Mouse (Mus musculus) activated CD4-positive, CD25-positive, alpha-beta regulatory T cell, adult 4 months (primary cell): ENCODE results near the gene Atf6. TPM values are rescaled to one million over a fixed set of nuclear protein-coding genes. Genes with fewer than 3 reads are reported as not detected.

Source experiments
- ATAC-seq: one replicate; pipeline ENCODE4 v1.8.0; 2017
- polyA plus RNA-seq, 2 experiments: library from polyadenylated mRNA; unstranded; fragments of 100-300 nt; shearing (Covaris generic); gene quantifications; one replicate each; pipeline ENCODE4 v1.2.1; 2017

Atf6 gene
- polyA plus RNA-seq, 2 experiments from 2014 or later: 6.5 to 8.2 TPM

- ATAC-seq: no peak
Measured at GRCm38 (mm10) chr1:170704911-170705594, 162.5 kb downstream of the Atf6 start.

- ATAC-seq: no peak
Measured at GRCm38 (mm10) chr1:170704103-170704502, 163.5 kb downstream of the Atf6 start.

GRCm38 (mm10) chr1:170702958-170703357 lies 164.6 kb downstream of the Atf6 start:
- ATAC-seq: no peak

GRCm38 (mm10) chr1:170702263-170702662 lies 165.3 kb downstream of the Atf6 start:
- no peak for ATAC-seq

GRCm38 (mm10) chr1:170701582-170701981 lies 166.0 kb downstream of the Atf6 start:
- no peak for ATAC-seq

- no peak for ATAC-seq
Measured at GRCm38 (mm10) chr1:170701178-170701577, 166.4 kb downstream of the Atf6 start.

- ATAC-seq: no peak
Measured at GRCm38 (mm10) chr1:170700496-170701027, 167.0 kb downstream of the Atf6 start.

- no peak for ATAC-seq
Measured at GRCm38 (mm10) chr1:170699553-170699952, 168.0 kb downstream of the Atf6 start.

- ATAC-seq: no peak
Measured at GRCm38 (mm10) chr1:170698771-170699170, 168.8 kb downstream of the Atf6 start.

GRCm38 (mm10) chr1:170697771-170698356 lies 169.7 kb downstream of the Atf6 start:
- no peak for ATAC-seq

- no peak for ATAC-seq
Measured at GRCm38 (mm10) chr1:170696996-170697395, 170.6 kb downstream of the Atf6 start.

GRCm38 (mm10) chr1:170695326-170695725 lies 172.2 kb downstream of the Atf6 start:
- no peak for ATAC-seq

GRCm38 (mm10) chr1:170694821-170695291 lies 172.7 kb downstream of the Atf6 start:
- no peak for ATAC-seq

GRCm38 (mm10) chr1:170691301-170691700 lies 176.3 kb downstream of the Atf6 start:
- no peak for ATAC-seq

GRCm38 (mm10) chr1:170689773-170690172 lies 177.8 kb downstream of the Atf6 start:
- no peak for ATAC-seq

- no peak for ATAC-seq
Measured at GRCm38 (mm10) chr1:170683863-170684262, 183.7 kb downstream of the Atf6 start.

GRCm38 (mm10) chr1:170679624-170680023 lies 187.9 kb downstream of the Atf6 start:
- ATAC-seq: no peak

GRCm38 (mm10) chr1:170678861-170679260 lies 188.7 kb downstream of the Atf6 start:
- no peak for ATAC-seq

- no peak for ATAC-seq
Measured at GRCm38 (mm10) chr1:170677681-170678080, 189.9 kb downstream of the Atf6 start.

GRCm38 (mm10) chr1:170674184-170674775 lies 193.3 kb downstream of the Atf6 start:
- no peak for ATAC-seq

- no peak for ATAC-seq
Measured at GRCm38 (mm10) chr1:170665200-170665599, 202.4 kb downstream of the Atf6 start.

GRCm38 (mm10) chr1:170664620-170665185 lies 202.9 kb downstream of the Atf6 start:
- no peak for ATAC-seq

GRCm38 (mm10) chr1:170659260-170659659 lies 208.3 kb downstream of the Atf6 start:
- no peak for ATAC-seq
